Mouse (Mus musculus) small intestine, adult 2 months (tissue): ENCODE data around the gene Ntm.

ENCODE experiments used
- CTCF ChIP-seq: fragments of 200-500 bp; IDR thresholded peaks from 2 replicates; pipeline ENCODE4 v1.5.1; 2012; ENCODE audit warnings: low read depth, mild to moderate bottlenecking, control low read depth, inconsistent platforms, low read length, moderate library complexity, mixed read lengths; ENCODE audit not compliant: insufficient replicate concordance, insufficient read length; ENCODE audit errors: extremely low read depth
- POLR2A ChIP-seq: fragments of 200-500 bp; IDR thresholded peaks from 2 replicates; pipeline ENCODE4 v1.6.1; 2012; ENCODE audit warnings: low read depth, mild to moderate bottlenecking, control low read depth, inconsistent platforms, low read length, moderate library complexity

DNA sequence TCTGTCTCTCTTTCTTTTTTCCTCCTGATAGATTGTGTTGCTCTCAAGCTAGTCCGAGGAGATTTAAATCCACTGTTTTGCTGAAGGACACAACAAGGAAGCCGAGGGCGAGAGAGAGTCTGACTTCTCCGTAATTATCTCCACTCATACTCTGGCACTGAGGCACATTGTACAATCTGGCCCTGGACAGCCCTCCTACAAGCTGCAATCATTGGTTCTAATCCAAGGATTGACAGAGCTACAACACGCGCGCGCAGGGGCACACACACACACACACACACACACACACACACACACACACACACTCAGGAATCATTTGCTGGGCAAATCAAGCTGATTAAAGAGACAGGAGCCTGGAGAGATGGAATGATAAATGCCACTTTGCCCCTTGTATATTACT is at the start of gene Ntm:
- no peak for TF ChIP-seq POLR2A
- TF ChIP-seq CTCF, result no peak
